Mouse (Mus musculus): ENCODE results near the gene Tlk2.

GRCm38 (mm10) chr11:105159673-105160360, 18.8 kb upstream of the Tlk2 start:
- TF ChIP-seq POLR2A (IDR thresholded peaks at IDR 0.05; ENCODE audit: low read depth, low read length) (no peak), CTCF (IDR thresholded peaks at IDR 0.05; ENCODE audit: extremely low read depth, insufficient read length, insufficient replicate concordance, low read depth, low read length) (no peak)
